Mouse (Mus musculus) left cerebral cortex, postnatal 14 days (tissue): ENCODE results near the gene Anapc4. TPM values are rescaled to one million over a fixed set of nuclear protein-coding genes. Genes with fewer than 3 reads are reported as not detected.

Experiments used
- DNase-seq, 2 experiments: peaks; one replicate each; pipeline ENCODE4 v3.0.0; 2021 to 2022; ENCODE audit warnings: low spot score in 2 of 2, mixed read lengths in 1 of 2
- intact Hi-C: fragments of 180-260 bp; cut with DNase I; formaldehyde crosslinking; loops from one replicate; pipeline ENCODE4 v1.15.1; 2025
- total RNA-seq, 2 experiments: library from RNA; stranded (reverse); gene quantifications; 2 replicates each; pipeline ENCODE4 v1.2.3; 2021

Anapc4 gene
- total RNA-seq, 2 experiments from 2014 or later, result 70.0 to 71.4 TPM

GRCm38 (mm10) chr5:52865825-52866224 is 32.0 kb downstream of the Anapc4 start:
- intact Hi-C loops, result no loop called here
- peak in 1 of 2 experiments; percentile 14 for DNase-seq

DNA sequence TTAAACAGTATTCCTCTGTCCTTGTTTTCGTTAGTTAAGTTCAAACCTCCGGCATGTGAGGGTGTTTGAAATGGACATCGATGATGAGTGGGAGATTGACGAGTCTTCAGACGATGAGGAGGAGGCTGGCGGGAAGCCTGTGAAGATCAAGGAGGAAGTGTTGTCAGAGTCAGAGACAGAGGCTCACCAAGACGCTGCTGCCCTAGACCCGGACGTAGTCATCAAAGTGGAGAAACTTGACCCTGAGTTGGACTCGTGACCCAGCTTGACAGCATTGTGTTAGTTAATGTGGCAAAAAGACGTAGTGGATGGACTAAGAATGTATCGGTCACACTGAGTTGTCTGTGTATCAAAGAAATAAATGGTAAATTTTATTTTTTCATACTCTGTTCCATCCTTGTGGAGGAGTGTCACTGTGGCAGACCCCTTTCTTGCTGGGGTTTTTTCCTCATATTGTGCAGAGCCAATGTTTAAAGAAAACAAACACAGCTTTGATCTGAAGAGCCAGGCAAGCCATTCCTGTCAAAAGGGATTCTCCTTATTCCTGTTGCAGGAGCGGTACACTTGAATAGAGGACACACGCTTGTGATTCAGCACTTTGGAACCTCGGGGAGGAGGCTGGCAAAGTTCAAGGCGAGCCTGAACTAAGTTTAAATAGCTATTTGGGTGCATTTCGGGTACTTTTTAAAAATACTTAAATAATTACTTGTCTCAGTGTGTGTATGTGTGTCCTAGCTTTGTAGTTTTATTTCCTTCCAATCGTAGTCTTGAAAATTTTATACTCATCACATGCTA is 32.7 kb downstream of the Anapc4 start:
- intact Hi-C loops, result no loop called here
- DNase-seq, result no peak

GRCm38 (mm10) chr5:52868918-52869703 is 35.3 kb downstream of the Anapc4 start:
- no peak for DNase-seq
- intact Hi-C loops, result no loop called here

- intact Hi-C loops, result no loop called here
- DNase-seq, result no peak
Measured at GRCm38 (mm10) chr5:52871461-52871860, 37.6 kb downstream of the Anapc4 start.

- no peak for DNase-seq
- intact Hi-C loops, result no loop called here
Measured at GRCm38 (mm10) chr5:52871986-52872385, 38.2 kb downstream of the Anapc4 start.

DNA sequence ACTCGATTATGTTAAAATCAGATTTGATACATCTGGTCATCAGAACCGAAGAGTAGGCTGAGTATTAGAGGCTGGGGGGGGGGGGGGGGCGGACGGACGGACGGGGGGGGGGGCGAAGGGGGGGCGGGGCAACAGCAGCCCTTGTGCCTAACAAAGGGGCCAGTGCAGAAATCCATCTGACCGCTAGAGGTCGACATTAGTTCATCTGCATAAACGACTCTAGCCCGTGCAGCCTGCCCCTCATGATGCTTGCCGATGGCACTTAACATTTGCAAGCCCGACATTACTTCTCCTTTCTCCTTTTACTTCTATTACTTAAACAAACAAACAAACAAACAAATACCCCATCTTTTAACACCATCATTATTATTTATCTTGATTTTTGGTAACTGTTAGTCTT is 45.0 kb downstream of the Anapc4 start:
- intact Hi-C loops, result loop anchor here (2.0 kb wide), 1 partner anchor 244 kb away; no protein-coding TSS in a partner anchor
- peak; percentile 59 to 75 for DNase-seq

DNA sequence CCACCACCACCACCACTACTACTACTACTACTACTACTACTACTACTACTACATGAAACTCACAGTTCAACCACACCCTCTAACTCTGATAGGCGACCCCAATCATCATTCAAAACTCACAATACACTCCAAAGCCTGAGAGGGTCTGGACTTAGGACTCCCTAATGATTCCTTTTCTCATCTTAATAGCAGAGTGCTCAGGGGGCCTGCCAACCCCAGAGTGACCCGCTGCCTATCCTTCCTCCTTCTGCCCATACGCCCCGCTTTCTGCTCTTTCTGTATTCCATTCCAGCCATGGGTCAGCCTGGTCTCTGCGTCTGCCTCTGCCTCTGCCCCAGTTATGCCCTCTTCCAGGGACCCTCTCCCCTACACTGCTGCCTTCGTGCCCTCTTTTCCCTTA is 46.1 kb downstream of the Anapc4 start:
- no peak for DNase-seq
- intact Hi-C loops, result loop anchor here (2.0 kb wide), 1 partner anchor 243 kb away; no protein-coding TSS in a partner anchor

DNA sequence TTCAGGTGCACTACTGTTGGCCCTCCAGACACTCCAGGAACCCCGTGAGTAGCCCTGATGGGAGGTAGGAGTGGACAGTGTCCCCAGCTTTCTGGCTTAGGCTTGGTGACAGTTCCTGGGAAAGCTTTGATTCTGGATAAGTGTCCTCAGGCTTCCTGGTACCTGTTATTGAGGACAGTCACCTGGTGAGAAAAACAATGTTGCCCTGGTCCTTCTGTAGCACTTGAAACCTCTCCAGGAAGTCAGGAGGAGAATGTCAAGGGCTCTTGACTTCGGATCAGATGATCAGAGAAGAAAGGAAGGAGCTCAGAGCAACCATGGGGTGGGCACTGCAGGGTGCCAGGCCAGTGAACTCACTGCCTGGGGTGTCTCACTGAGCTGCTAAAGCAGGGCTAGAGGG is 48.6 kb downstream of the Anapc4 start:
- intact Hi-C loops, result no loop called here
- no peak for DNase-seq

DNA sequence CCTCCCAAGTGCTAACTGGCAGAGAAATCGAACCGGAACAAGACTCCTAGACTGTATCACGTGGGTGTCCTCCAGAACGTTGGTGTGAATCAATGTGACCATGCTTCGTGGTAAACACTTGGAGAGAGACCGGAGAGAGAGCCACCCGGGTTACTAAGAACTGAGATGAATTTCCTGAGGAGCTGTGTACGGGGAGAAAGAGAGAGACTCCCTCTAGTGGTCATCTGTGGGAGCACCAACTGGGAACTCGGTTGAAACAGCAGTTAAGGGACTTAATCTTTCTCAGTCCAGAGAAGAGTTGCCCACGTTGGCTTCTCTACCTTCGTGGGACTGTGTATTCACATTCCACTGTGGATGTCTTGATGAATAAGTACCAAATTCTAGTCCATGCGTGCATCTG is 53.3 kb downstream of the Anapc4 start:
- intact Hi-C loops, result no loop called here
- peak; percentile 63 to 71 for DNase-seq

DNA sequence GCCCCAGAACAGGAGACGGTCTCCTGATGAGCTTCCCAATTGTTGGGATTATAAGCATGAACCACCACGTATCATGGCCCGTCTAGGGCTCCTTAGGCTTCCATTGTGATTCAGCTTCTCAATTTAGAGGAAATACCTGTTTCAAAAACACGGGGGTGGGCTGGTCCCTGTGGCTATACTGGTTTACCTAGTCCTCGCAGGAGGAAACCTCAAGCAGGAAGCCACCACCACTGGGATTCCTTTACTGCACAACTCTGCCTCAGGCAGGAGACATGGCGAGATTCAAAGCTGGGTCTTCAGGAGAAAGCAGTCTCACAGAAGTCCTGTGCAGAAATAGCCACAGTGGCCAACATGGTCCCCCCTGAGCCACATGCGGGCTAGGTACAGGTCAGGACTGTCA is 56.1 kb downstream of the Anapc4 start:
- intact Hi-C loops, result no loop called here
- no peak for DNase-seq

DNA sequence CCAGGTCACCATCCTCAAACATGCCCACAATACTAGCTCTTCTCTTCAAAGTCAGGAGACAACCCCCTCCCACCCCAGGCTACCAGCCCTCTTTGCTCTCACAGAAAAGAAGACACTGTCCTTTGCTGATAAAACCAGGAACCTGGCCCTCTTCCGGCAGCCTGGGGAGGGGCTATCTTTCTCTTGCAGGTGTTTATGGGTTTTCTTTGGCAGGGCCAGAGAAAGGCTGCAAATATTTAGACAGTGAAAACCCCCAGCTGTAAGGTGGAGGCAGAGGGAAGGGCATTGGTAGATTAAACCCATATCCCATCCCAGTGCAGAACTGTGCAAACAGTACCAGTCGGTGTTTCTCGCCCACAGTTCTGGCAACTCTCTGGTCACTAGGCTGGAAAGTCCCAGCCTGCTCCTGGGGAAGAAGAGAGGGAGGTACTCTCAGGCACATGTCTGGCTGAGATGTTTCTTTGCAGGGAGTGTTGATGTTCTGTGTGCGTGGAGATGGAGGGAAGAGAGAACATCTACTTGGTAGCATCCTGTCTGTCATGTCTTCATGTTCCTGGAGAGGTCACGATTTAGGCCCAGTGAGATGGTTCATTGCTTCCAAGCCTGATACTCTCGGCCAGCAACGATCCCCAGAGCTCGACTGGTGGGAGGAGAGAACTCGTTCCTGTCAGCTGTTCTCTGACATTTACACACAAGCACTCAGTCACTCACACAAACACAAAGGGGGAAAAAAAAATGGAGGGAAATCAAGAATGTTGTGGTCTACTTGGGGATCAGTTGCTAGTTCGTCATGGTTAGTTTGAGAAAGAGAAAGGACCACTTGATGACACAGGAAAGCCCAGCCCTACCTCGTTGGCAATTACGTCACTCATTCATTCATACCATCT is 58.4 kb downstream of the Anapc4 start:
- DNase-seq, result no peak
- intact Hi-C loops, result no loop called here

GRCm38 (mm10) chr5:52893938-52894337 is 60.1 kb downstream of the Anapc4 start:
- intact Hi-C loops, result no loop called here
- no peak for DNase-seq

- intact Hi-C loops, result no loop called here
- DNase-seq, result no peak
Measured at GRCm38 (mm10) chr5:52904246-52904645, 70.4 kb downstream of the Anapc4 start.

DNA sequence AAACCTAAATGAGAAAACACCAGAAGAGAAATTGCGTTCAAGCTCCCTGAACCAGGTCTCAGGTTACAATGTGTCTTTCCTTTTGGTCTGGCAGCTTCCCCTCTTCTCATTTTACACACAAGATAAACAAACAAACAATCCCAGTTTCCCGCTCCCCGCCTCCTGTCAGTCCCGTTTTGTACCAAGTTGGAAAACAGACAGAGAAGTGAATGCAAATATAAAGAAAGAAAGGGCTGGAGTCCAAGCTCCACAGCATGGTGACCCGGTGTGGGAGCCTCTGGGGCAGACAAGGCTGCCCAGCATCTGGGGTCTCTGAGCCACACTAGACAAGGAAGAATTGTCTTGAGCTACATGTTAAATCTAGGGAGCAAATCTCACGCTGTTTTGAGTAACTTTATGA is 70.9 kb downstream of the Anapc4 start:
- no peak for DNase-seq
- intact Hi-C loops, result no loop called here

DNA sequence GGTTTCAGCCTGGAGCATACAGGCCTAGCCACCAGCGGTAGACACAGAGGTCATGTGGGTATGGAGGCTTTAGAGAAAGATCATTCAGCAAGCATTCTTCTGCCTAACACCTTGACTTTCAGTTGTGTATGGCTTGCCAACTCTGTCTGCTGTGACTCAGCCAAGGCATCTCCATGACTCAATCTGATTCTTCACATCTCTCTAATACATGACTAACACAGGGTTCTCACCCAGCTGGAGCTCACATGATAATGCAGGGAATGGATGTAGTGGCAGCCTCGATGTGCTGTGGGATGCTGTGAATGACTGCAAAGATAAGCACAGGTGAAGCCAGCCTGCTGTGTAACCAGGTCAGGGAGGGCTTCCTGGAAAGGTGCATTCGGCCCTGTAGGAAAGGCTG is 74.4 kb downstream of the Anapc4 start:
- peak in 1 of 2 experiments; percentile 25 for DNase-seq
- intact Hi-C loops, result no loop called here

DNA sequence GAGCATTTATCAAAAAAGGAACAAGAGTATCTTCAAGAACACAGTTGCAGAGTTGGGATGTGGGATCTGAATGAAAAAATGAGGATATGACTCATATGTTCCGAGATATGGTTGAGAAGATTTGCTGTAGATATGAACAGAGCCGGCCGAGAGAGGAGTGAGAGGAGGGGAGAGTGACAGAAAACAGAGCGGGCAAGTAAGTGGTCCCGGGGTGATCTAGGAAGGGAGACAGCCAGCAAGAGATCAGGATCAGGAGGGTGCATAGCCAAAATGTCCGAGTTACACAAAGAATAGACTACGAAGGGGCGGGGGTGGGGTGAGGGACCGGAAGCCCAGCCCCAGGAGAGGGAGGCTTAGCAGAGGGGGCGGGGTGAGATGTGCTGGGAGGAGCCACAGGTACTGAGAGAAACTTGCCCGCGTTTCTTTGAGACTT is 76.4 kb downstream of the Anapc4 start:
- intact Hi-C loops, result no loop called here
- DNase-seq, result no peak

DNA sequence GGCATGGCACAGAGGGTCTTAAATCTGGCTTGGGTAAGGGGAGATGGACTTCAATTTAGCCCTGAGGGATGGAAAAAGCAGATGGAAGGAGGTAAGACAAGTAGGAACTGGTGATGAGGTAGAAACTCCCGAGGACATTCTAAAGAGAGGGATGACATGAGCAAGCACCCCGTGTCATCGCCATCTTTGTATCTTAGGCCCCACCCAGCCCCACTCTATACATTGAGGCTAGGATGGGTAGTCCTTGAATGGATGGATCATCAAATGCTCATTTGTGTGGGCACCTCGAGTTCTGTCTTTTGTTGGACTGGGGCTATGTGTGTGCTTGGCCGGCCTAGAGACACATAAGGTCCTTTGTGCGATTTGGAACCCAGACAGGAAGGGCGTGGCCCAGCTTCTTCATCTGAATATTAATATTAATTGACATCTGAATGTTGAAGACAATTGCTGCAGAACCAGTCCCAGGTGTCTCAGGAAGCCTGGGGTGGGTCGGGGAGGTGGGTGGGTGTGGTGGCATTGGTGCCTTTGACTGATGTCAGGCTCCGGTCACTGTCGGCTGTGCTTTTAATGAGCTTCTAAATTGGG is 77.6 kb downstream of the Anapc4 start:
- intact Hi-C loops, result no loop called here
- no peak for DNase-seq

DNA sequence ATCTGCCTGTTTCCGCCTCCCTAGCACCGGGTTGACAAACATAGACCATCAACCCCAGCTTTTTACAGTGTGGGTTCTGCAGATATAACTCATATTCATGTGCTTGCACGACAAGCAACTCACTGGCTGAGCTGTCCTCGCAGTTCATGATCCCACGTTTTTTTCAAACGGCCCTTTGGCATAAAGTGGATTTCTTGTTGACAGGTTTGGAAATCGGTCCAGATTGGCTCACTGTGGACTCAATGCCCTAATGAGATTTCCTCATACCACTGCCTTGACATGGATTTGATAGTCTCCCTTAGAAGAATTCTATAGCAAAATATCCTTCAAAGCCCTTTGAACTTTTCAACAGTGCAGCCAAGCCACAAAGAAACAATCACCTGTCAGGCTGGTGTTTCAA is 79.9 kb downstream of the Anapc4 start:
- no peak for DNase-seq
- intact Hi-C loops, result no loop called here

- DNase-seq, result no peak
- intact Hi-C loops, result no loop called here
Measured at GRCm38 (mm10) chr5:52916186-52916585, 82.4 kb downstream of the Anapc4 start.
